Mouse (Mus musculus) gastrocnemius, adult 8-10 months (tissue): ENCODE data around the gene Ilf2. TPM values are rescaled to one million over a fixed set of nuclear protein-coding genes. Genes with fewer than 3 reads are reported as not detected.
A peak's percentile ranks its signal among the peaks of the same experiment; 100 is the strongest.

Experiments used
- DNase-seq, 2 experiments: peaks; one replicate each; pipeline ENCODE4 v3.0.0; 2022; ENCODE audit warnings: low spot score in 2 of 2
- total RNA-seq, 4 experiments: library from RNA; stranded (reverse); gene quantifications; 2 replicates each; pipeline ENCODE4 v1.2.4; 2022

The Ilf2 gene
- total RNA-seq, 4 experiments from 2014 or later, result 24.4 to 33.4 (median 26.9) TPM

DNA sequence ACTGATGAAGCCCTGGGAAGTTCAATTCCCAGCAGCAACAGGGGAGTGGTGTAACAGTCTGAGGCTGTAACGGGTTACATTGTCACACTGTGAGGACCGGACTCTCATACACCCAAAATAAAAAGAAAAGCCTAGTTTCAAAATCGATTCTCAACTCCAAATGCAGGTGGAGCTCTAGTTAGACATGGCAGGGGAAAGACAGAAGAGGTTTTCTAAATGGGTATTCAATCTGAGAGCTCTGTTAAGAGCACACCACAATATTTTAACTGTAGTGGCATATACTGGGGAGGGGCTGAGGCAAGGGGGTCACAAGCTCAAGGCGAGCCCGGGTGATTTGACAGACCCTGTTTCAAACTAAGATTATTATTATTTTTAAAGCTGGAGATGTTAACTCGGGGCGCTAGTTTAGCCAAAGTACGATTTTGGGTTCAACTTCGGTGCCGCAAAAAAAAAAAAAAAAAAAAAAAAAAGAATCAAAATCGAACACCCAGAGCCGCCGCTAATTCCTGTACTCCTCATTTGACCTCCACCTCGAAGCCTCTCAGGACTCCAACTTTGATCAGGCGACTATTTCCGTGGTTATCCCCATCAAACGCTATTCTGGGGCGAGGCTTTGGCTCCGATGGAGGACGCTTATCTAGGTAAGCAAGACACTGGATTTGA, 32.5 kb downstream of the Ilf2 start:
- no peak for DNase-seq

DNA sequence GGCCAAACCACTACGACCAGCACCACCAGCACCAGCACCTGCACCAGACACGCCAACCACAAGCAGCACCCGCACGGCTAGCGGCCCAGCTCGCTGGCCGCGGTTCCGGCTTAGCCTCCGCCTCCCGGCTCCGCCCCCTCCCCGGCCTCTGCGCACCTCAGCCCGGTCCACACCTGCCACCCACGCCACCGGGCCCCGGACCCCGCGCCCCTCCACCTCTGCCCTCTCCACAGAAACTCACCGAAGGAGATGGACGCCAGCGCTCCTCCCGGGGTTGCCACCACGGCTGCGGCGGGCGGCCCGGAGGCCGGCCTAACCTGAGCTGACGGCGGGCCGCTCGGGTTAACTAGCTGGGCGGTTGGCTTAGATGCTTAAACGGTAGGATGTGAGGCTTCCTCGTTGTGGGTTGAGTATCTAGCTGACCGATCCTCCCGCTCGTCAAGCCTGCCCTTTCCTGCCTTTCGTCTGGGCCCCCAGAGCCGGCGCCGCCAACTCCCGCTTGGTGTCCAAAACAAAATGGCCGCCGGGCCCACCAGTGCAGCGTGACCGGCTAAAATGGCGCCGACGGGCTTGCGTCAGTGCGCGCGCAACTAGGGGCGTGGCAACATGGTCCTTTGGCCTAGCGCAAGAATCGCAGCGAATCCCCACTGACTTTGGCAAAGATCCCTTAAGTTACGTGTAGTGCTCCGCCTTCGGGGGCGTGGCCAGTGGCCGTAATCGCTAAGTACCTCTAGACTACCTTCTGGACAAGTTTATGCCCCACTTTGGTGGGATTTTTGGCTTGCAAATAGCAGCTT, 33.2 kb downstream of the Ilf2 start, which contains the start of gene Chtop:
TSS of gene Chtop (minus strand) at position 549 of the 797 bp plus-strand sequence.
- peak; percentile 97 to 98 for DNase-seq

DNA sequence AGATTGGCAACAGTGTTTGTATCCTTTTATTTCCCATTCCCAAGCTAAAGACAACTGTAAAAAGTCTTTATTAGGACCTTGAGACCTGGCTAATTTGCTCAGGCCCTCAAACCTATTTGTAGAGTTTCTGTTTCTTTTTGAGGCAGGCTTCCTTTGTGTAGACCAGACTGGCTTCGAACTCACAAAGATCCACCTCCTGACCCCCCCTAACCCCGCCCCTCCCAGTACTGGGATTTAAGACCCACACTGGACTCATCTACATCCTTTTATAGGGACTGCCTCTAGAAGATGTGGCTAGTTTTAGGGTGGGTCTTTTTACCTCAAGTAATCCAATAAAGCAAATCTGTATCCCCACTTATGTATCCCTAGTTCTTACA, 33.8 kb downstream of the Ilf2 start:
- DNase-seq, result no peak

DNA sequence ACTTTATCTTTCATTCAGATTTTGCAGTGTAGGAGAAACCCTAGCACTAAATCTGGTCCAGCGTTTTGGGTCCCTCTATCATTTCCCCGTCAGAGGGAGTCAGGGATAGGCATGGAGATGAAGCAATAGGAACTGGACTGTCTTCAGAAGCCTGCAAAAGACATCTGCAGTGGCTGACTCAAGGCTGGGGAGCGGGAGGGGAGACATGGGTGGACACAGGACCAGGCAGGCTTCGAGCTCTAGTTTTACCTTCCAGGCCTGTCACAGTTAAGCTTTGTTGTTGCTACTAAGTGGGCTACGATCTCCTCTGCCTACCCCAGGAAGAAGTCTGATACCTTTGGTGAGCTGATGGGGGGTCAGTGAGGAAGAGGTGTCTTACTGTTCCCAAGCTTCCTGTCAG, 36.4 kb downstream of the Ilf2 start:
- DNase-seq, result no peak

DNA sequence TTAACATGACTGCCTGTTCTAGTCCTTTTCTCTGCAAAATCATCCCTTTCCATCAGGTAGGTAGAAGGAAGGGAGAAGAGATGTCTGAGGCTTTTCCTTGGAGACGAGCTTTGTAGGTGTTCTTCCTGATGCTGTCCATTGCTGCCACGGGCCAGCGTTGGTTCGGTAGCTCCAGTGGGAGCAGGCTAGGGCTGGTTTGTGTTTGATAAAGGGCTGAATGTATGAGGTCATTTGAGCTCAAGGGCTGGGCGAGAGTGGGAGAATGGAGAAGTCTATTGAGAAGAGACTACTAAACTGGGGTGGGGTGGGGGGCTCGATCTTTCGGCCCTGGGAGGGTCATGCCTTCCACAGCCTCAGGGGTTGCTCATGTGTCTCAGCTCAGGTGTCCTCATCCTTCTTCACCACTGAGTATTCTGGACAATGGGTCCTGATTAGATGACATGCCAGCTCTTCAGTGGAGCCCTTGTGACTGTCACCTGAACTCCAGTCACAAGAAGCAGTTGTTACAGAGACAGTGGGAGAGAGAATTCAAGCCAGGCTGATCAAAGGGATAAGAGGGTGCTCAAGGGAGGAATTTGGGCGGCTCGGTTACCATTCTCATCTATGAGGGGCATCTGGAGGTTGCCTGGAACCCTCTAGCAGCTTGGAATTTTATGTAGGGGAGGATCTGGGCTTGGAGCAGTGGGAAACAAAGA, 37.2 kb downstream of the Ilf2 start:
- DNase-seq, result no peak

DNA sequence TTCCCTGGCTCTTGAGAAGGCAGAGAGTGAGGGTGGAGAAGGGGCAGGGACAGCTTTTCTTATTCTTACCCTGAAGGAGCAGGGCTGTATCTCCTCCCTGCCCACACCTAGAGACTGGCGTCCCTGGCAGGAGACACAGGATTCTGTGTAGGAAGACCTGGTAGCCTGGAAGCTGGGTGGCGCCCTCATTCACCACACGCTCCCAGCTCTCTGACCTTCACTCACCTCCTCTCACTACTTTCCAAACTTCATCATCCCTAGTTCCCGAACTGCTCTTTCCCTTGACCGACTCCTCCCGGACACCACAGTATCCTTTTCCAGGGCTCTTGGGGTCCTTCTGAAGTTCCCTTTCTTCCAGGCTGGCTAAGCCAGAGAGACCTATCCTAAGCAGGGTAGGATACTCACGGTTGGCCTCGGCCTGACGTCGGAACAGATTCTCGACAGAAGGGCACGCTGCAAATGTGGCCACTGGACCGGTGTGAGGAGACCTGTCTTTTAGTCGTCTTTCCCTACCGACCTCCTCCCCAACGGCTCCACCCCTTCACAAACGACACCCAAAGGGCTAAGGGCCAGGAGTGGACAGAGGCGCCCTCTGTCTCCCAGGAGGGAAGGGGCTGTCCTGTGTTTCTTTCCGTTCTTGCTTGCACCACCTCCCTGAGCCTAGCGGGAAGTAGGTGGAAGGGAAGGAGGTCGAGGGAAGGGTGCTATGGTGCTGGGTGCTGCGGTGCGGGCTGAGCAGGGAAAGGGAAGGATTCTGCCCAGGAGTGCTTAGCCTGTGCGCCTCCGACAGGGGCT, 38.1 kb downstream of the Ilf2 start, which contains the start of the genes S100a1 and S100a13:
TSS of gene S100a1 (minus strand) at position 597 of the 795 bp plus-strand sequence.
TSS of gene S100a13 (plus strand) at position 640 of the 795 bp plus-strand sequence.
- DNase-seq, result peak; percentile 52 to 64

DNA sequence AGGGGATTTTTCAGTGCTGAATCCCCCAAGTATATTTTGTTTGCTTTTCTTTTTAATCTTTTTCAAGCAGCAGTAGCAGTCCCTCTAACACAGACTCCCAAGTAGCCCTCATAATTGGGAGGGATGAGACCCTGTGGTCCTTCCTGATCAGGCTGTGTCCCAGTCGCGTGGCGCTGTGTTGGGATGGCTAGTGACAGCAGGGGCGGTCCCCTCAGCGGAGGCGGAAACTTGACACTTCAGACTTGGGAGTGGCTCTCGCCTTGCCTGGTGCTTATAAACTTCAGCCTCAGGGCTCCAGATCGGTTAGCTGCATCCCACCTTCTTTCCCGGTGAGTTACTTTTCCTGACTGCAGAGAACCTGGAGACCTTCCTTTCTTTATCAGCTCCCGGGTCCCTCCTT, 38.8 kb downstream of the Ilf2 start:
- DNase-seq, result peak; percentile 53 to 65

DNA sequence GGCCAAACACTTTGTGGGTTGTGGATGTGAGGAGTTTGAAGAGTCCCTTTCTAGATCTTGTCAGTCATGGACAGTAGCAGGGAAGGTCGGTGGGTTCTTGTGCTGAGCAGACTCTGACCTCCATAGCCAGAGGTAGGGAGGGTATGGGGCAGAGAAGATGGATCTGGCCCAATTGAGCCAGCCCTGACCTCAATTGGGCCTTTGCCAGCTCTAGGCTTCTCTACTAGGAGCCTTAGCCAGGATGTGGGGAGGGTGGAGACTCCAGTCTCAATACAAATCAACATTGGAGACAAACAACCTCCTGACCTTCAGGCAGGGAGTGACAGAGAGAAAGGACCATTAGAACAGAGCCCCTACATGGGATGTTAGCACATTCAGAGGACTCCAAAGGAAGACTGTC, 39.3 kb downstream of the Ilf2 start:
- no peak for DNase-seq

DNA sequence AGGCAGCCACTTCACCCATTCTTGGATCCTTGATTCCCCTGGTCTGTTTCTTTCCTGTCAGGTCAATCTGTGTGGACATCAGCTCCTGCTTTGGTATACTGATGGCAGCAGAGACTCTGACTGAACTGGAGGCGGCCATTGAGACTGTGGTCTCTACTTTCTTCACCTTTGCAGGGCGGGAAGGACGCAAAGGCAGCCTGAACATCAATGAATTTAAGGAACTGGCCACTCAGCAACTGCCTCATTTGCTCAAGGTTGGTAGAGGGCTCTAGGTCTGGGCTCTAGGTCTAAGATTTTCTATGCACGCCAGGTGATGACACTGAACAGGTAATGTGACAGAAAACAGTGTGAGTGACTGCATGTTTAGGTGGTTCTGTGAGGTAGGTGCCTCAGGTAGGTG, 39.9 kb downstream of the Ilf2 start:
- DNase-seq, result no peak

DNA sequence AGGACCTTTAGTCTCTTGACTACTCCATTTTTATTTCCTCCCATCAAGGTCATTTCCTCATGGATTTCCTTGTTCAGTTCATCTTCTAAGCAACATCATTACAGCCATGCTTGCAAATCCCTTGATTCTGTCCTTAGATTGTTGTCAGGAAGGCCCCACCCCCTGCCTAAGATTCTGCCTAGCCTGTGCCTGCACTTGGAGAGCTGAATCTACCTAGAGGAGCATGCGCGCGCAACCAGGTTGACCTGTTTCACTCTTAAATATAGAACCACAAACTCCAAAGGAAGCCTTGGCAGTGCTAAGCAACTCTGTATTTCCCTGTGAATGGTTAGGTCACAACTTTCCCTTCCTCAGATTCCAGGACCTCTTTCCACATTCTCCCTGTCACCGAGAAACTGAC, 41.8 kb downstream of the Ilf2 start:
- DNase-seq, result no peak

DNA sequence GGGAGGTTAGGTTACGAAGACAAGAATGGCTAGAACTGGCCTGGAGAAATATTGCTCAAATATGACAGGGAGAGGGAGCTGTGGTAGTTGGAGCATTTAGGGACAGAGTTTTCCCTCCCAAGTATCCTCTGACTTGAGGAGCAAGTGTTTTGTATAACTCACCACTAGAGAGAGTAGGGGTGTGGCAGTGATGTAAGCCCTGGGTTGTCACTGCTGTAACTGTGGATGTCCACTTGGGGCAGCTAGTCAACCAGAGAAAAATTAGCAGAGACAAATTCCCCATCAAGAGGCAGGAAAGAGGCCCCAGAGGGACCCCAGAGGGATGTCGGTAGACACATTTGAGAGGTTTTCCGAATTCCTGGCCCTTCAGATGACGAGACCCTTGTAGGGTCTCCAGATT, 49.5 kb downstream of the Ilf2 start:
- DNase-seq, result no peak

DNA sequence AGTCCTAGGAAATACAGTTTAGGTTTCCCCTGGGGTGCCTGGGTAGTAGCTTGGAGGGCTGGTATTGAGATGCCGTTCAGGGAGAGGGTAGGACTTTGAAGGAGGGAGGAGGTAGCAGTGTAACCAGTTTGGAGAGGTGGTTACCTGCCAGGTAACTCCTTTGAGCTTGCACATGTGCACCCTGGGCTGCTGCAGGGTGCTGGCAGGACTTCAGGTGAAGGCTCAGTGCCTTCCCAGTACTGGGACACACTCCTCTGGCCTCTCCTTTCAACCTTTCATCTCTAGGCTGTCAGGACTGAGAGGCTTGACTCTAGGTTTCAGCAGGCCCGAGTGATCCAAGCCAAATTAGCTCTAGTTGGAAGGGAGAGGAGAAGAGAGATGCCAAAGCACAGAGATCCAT, 50.1 kb downstream of the Ilf2 start:
- no peak for DNase-seq

DNA sequence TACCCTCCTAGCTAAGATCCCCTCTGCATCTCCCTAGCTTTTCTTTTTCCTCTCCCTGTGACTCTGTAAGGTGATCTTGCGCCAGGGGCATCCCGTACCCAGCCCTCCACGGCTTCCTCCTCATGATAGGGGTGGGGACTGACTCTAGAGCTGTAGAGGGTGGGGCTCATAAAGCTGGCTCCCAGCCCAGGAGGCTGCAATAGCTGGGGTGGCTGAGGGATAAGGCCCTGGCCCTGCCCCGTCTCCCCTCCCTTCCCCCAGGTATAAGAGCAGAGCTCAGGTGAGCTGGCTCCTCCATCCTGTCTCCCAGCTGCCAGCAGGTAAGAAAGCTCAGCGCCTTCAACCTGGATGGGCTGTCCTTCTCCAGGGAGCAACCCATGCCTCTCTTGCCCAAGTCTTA, 50.7 kb downstream of the Ilf2 start, which contains the start of gene S100a14:
TSS of gene S100a14 (plus strand) at position 277 of the 400 bp plus-strand sequence.
- DNase-seq, result no peak

DNA sequence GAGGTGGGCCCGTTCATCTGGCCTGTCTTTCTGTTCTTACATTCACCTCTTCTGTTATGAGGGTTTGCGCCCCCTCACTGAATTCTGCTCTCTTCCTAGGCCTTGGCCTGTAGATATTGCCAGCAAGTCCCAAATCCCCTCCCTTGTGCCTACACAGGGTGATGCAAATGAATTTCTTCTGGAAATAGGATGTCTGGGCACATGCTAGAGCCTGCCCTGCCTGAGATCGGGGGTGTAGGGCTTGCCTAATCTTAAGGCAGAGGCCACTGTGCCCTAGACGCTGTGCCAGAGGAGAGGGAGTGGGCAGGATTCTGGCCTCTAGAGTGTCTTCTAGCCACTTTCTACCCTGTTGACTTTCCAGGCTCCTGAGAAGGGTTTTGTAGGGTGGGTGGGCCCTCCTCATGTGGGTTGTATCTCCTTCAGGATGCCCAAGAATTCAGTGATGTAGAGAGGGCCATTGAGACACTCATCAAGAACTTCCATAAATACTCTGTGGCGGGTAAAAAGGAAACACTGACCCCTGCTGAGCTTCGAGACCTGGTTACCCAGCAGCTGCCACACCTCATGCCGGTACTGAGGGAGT, 51.5 kb downstream of the Ilf2 start:
- DNase-seq, result no peak

DNA sequence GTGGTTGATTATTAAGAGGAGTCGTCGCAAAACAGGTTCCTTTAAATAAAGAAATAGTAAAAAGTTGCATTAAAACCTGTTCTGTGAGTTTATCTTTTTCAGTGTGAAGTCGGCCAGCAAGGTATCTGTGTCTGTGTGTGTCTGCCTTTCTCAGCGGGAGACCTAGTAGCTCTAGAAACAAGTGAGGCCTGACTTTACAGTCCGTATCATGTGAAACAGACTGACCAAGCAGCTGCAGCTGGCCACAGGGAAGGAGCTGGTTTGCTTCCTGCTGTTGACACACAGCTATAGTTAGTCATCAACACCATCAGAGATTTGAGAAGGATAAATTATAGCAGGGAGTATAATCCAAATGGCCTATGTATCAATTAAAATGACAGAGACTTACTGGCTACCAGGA, 55.8 kb downstream of the Ilf2 start:
- no peak for DNase-seq

DNA sequence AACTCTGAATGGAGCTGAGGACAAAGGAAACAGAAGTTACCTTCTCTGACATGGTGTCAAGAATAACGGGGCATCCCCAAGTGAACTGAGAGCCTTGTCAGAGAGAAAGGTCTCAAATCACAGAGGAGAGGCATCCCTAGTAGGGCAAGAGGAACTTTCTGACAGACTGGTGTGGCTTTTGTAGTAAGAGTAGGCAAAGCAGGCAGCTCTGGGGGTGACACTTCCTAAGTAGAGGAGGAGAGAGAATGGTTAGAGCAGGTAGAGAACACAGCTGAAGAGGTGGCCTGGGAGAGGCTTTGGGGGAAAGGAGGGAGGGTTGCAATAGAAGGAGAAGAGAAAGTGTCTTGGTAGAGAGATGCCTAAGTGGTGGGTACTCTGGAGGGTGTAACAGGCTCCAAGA, 59.5 kb downstream of the Ilf2 start:
- DNase-seq, result no peak

DNA sequence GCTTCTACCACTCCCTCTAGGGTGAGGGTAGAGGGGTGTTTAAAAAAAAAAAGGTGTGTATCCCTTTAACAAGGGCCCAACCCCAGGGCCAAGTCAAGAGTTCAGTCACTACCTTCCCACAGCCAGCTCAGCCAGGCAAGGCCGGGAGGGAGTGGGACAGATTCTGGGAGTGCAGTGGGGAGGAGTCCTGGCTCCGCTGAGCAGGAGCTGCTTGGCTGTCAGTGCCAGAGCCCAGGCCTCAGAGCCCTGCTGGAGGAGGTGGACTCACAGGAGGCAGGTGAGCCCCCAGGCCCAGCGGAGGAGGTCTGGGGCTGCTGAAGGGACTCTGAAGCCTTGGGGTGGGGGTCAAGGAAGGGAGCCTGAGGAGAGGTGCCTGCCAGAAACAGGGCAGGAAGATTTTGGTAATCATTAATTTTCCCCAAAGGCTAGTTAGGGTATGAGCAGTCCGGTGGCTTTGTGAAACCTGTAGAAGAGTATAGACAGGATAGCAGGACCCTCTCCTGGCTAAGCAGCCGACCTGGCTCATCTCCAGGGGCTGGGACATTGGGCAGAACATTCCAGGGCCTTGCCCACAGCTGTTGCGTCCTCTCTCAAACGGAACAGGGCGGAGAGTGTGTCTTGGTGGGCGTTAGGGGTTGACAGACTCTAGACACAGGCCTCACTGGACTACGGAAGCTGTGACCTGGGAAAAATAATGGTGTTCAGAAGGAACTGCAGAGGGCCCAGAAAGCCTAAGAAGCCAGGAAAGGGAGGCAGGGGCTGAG, 61.4 kb downstream of the Ilf2 start, which contains the start of gene S100a16:
TSS of gene S100a16 (plus strand) at position 114 of the 764 bp plus-strand sequence.
- DNase-seq, result peak; percentile 80 to 84

DNA sequence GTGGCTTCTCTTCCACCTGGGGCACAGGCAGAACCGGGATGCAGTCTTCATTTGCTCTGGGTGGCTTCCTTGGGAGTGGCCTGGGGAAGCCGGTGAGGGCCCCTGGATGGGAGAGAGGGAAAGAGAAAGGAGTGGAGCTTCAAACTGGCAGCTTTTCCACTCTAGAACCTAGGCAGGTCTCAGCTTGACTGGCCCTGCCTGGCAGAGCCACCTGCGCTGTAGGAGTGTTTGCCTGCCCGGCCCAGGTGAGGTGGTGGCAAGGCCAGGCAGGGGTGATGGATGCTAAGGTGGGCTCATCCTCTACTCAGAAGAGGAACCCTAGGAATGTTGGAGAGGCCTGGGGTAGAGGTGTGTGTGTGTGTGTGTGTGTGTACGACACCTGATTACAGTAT, 62.0 kb downstream of the Ilf2 start:
- DNase-seq, result no peak
